Mouse (Mus musculus) heart, postnatal 25 days (tissue): Measurements from ENCODE around the gene Ssc5d. TPM values are rescaled to one million over a fixed set of nuclear protein-coding genes. Genes with fewer than 3 reads are reported as not detected.

ENCODE experiments used
- DNase-seq: peaks from one replicate; pipeline ENCODE4 v3.0.0; 2022; ENCODE audit warnings: low spot score
- intact Hi-C: fragments of 180-260 bp; cut with DNase I; formaldehyde crosslinking; loops from one replicate; pipeline ENCODE4 v1.15.1; 2025
- total RNA-seq, 2 experiments: library from RNA; stranded (reverse); gene quantifications; 2 replicates each; pipeline ENCODE4 v1.2.3; 2021

Ssc5d gene
- total RNA-seq, 2 experiments from 2014 or later, result 3.8 to 4.3 TPM

DNA sequence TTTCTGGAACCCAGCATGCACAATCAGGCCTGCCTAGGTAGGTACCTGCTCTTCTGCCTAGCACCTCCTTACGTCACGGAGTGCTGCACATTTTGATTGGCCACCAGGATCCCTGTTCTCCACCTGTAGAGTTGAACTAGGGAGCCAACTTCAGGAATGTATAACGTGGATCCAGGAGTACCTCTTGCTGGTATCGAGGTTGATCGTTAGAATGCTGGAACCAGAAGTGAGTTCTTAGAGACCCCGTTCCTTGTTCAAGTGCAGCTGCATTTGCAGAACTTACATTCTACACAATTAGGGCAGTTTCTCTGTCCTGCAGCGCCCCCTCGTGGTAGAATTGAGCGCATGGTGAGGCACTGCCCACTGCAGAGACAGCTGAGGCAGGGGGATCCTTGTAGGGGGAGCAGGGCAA, 14.5 kb downstream of the Ssc5d start:
- DNase-seq, result no peak
- intact Hi-C loops, result loop anchor here (1.0 to 5.0 kb wide), 6 partner anchors 29 to 384 kb away; partner anchors contain the start of genes Fiz1, Rasl2-9 and Zfp524

DNA sequence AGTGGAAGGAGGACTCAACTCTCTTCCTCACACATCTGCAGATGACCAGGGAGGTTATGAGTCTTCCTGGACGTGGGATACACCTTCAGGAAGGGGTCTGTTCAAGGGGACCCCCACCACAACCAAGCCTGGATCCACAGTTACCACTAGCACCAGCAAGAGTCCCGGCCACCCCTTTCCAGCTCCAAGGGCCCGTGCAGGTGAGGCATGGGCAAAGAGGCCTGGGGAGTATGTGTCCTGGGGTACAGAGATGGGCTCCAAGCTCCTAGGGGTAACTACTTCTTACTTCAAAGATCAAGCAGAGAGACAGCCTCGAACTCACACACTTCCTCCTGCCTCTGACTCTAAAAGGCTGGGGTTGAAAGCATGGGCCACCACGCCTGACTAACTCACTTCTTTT, 17.1 kb downstream of the Ssc5d start:
- intact Hi-C loops, result loop anchor here (1.0 to 5.0 kb wide), 5 partner anchors 22 to 185 kb away; partner anchors contain the start of genes Fiz1, Rasl2-9, Sbk2 and Zfp524
- no peak for DNase-seq

DNA sequence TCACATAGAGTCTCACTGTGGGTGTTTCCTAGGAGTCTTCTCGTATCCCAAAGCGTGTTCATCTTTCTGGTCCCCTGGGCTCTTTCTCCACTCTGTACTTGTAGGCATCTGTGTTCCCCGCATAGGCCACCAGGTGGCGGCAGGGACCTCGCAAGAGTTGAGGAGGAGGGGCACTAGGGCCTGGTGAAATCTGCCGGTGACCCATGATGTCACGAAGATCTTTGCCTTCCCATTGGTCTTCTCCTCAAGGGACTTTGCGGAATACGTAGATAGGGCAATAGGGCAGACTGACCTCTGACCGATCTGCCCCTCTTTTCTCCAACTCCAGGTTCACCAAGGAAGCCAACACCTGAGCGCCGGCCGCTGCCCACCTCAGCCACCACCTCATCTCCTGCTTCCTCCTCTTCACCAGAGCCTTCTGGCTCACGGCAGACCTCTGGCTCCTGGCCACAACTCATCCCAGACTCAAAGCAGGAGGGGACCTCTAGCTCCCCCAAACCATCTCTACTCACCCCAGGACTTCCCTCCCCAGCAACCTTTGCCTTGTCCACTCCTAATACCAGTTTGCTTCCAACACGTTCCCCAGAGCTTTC, 17.7 kb downstream of the Ssc5d start:
- intact Hi-C loops, result loop anchor here (1.0 to 5.0 kb wide), 5 partner anchors 21 to 184 kb away; partner anchors contain the start of genes Fiz1, Rasl2-9, Sbk2 and Zfp524
- DNase-seq, result peak; percentile 84

DNA sequence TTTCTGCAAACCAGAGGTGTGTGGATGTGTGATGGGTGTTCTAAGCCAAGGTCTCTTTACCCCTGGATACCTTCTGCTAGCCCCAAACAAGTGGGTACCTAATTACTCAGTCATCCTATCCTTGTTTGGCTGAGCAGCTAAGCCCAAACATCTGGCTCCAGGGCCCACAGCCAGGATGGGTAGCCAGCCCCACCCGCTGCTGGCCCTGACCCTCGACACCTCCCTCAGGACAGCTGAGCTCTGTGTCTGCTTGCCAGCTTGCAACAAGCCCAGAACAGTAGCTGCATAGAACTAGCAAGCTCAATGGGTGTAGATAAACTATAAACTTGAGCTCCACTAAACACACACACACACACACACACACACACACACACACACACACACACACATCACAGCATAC, 22.3 kb downstream of the Ssc5d start:
- peak; percentile 65 for DNase-seq
- intact Hi-C loops, result no loop called here

DNA sequence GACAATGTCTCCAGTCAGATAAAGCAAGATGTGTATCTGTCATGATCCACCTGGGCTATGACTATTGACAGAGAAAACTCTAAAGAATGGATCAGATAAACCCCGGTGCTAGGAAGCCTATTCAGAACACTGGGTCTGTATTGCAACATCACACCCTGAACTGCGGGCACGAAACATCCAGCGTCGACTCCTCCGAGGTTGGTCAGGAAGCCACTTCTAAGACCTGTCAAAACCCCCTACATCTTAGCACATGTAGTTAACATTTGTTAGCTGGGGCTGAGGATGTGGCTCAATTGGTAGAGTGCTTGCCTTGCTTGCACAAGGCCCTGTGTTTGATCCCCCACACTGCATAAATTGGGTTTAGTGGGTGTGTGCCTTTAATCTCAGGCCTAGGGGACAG, 22.8 kb downstream of the Ssc5d start:
- intact Hi-C loops, result no loop called here
- no peak for DNase-seq

DNA sequence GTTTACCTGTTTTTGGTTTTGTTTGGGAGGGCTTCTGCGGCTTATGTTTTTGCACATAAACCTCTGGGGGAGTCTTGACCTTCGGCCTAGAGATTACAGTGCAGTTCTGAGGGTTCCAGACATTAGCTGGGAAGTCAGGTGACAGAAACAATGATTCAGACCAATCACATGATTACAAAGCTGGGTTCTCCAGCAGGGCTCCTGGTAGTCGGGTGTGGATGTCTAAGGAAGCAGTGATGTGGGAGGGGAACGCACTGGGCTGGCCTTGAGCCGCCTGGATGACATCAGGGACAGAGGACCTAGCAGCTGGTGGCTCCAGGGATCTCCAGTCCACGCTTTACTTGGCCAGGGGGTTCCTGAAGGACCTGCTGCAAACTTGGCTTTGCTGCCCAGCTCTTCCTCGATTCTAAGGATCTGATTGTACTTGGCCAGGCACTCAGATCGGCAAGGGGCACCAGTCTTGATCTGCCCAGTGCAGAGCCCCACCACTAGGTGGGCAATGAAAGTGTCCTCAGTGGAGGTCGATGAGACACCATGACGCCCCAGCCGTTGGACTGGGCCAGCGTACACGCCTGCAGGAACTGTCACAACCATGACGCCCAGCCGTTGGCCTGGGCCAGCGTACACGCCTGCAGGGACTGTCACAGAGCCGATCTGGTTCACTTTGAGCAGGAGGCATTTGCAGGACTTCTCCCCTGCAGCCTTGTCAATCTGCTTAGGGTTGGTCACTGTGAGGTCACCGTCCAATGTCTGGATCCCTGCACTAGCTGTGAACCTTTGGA, 25.2 kb downstream of the Ssc5d start:
- intact Hi-C loops, result no loop called here

DNA sequence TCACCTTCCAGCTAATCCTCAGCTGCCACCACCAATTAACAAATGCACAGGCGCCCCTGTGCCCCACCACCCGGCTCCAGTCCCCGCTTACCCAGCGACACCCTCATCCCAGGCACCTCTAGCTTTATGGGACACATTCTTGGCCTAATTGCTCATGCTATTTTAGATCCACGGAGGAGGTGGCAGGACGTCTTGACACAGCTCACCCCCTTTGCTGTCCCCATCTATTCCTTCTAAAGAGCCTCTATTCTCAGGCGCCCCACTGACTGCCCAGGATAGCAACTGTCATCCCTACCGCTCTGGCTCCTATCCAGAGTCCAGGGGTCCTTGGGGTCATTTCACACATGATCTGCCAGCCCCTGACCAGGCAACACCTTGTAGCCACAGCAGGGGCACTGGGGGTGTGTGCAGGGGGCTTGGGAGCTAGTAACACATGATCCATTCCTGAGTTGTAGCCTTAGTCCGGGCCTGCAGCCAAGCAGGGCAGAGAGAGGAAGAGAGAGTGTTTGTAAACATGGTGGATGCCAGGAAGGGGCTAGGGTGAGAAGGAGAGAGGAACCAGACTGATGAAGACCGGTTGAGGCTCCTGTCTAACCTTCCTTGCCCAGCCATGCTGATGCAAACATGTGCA, 28.3 kb downstream of the Ssc5d start:
- intact Hi-C loops, result no loop called here
- peak; percentile 30 for DNase-seq

More for the DNA sequence above, 25.2 kb downstream of the Ssc5d start:
- DNase-seq, result peak; percentile 48

DNA sequence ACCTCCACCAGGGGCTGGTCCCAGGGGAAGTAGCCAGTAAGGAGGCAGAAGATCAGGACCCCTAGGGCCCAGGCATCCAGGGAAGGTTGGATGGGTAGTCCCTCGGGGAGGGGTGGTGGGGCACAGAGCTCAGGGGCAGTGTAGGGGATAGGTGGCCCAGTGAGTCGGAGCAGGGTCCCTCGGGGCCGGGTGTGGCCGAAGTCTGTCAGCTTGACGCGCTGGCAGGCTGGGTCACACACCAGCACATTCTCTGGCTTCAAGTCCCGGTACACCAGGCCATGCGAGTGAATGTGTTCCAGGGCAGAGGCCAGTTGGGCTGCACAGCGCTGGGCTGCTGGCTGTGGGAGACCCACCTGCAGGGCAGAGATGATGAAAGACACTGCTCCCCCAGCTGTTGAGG, 31.8 kb downstream of the Ssc5d start:
- DNase-seq, result no peak
- intact Hi-C loops, result no loop called here

DNA sequence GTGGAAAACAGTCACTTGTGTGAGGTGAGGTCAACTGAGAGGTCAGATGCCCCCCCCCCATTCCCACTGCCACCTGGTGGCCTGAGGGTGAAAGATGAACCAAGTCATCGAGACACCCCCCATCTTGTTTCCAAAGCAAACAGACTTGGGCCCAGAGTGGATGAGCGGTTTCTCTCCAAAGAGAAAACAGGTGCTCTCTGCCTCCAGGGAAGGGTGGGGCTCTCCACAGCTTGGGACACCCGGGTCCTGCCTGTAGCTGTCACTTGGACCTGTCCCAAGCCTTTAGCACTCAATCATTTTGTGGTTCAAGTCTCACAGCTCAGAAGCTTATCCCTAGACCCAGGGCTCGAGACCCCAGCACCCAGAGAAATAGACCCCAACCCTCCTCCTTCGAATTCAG, 37.9 kb downstream of the Ssc5d start:
- no peak for DNase-seq
- intact Hi-C loops, result no loop called here

DNA sequence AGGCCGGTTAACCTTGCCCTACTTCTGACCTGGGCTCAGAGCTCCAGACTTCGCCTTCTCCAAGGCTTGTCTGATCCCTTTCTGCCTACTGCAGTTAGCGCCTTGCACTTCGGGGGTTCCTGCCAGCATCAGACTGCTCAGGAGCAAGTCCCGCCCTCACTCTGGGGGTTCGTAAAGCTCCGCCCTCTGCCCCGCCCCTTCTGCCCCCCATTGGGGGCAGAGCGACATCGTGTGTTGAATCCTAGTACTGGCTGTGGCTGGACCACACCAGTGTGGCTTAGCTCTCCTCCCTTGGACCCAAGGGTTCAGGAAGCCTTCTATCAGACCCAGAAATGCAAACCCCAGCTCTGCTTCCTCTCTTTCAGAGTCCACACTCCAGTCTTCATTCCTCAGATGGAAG, 38.7 kb downstream of the Ssc5d start, which contains the start of gene Sbk2:
TSS of gene Sbk2 (minus strand) at position 135 of the 400 bp plus-strand sequence.
- DNase-seq, result peak; percentile 59

DNA sequence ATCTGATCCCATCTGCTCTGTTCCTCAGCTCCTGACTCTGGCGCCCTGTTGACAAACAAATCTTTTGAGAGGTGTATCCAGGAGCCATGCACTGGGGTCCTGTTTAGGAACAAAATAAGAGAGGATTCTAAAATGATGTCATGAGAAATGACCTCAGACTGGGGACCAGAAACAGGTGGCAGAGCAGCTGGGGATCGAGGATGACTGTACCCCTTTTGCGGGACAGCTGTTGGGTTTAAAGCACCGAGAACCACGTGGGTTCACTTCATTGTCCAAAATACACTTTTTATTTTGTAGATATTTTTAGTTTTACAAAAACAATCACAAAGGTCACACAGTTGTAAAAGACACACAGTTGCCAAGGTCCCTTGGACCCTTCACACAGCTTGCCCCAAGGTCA, 39.4 kb downstream of the Ssc5d start:
- DNase-seq, result no peak
- intact Hi-C loops, result loop anchor here (2.0 kb wide), 1 partner anchor 22 kb away; no protein-coding TSS in a partner anchor

More for the DNA sequence above, 38.7 kb downstream of the Ssc5d start, which contains the start of gene Sbk2:
- intact Hi-C loops, result loop anchor here (2.0 kb wide), 1 partner anchor 21 kb away; no protein-coding TSS in a partner anchor

DNA sequence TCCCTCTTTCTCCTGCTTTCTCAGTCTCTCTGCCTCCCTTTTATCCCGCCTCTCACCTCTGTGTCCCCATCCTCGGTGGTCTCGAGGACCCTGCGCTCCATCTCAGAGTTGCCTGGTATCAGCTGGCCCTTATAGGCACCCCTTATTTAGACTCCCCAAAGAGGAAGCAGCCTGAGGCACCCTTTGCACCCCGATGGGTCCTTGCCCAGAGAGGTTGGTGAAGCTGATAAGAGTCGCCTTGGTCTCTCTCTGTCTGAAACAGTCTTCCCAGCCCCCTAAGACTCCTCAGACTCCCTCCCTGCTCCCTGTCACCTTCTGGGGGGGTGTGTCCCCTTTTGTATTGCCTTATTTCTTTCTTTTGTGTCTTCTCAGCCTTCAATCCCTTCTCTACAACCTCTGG, 45.5 kb downstream of the Ssc5d start, which contains the start of gene Sbk3:
TSS of gene Sbk3 (minus strand) at position 101 of the 400 bp plus-strand sequence.
- intact Hi-C loops, result no loop called here
- no peak for DNase-seq

DNA sequence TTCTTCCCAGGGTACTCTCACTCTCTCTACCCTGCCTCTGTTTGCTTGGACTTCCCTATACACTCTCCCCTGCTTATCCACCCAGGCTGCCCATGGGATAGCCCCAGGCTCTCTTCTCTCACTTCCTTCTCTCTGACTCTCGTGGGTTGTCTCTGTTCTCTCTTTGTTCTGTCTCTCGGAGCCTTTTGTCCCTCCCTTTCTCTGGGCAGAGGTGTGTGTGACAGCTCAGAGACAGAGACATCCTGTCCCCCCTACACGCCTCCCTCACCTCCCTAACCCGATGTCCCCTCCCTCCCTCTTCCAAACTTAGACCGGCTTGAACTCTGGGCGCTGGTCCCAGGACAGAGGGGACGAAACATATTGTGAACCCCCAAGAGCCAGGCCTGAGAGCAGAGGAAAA, 46.1 kb downstream of the Ssc5d start:
- no peak for DNase-seq
- intact Hi-C loops, result no loop called here

DNA sequence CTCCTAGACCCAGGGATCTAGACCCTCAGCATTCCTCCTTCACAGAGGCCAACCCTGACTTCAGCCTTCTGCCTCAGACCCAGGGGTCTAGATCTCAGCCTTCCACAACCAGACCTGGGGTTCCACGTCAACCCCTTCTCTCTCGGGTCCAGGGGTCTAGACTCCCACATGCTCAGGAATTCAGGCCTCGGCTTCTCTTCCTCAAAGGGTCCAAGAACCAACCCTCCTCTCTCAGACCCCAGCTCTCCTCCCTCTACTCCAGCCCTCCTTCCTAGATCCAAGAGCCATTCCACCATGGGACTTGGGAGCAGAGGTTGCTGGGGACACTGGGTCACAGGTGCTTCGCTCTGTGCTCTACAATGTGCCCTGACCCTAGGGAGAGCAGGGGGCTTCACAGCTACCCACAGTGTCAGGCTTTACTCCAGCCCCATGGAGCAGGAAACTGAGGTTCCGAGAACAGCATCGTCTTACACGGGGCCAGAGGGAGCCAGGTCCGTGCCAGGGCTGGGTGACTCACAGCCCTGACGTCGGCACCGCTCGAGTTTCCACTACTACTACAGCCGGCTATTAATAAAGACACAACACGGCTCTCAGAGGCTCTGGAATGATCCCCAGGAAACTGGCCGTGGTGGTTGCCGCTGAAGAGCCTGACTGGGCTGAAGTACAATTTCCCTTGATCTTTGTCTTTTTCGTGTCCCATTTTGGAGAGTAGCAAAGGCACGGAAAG, 46.9 kb downstream of the Ssc5d start:
- DNase-seq, result peak; percentile 70
- intact Hi-C loops, result no loop called here

DNA sequence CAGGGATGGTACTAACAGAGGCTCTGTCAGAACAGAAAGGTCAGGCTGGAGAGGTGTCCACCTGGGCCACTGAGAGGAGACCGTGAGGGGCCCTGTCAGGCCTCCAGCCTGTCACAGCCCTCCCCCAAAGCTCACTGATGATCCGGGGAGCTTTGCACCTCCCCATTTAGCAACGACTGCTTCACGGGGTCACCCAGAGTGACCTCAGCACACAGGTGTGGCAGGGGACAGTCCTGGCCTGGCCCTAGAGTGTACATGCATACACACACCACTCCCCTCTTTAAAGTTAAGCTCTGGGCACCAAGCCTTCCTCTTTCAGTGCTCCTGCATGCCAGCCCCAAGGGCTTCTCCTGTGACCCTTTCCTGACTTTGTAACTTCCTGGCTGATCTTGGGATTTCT, 49.9 kb downstream of the Ssc5d start:
- intact Hi-C loops, result no loop called here
- DNase-seq, result no peak

DNA sequence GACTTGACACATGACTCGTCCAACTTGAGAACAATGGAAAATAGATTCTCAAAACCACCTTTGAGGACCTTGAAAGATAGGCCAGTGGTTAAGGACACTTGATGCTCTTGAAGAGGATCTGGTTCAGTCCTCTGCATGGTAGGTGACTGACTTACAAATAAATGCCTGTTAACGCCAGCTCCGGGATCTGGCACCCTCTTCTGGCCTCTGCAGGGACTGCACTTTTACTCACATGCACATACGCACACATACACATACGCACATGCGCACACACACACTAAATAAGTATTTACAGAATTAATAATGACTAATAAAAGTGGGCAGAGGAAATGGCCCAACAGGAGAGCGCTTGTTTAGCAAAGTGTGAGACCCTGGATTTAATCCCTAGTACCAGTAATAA, 51.2 kb downstream of the Ssc5d start:
- intact Hi-C loops, result no loop called here
- no peak for DNase-seq

DNA sequence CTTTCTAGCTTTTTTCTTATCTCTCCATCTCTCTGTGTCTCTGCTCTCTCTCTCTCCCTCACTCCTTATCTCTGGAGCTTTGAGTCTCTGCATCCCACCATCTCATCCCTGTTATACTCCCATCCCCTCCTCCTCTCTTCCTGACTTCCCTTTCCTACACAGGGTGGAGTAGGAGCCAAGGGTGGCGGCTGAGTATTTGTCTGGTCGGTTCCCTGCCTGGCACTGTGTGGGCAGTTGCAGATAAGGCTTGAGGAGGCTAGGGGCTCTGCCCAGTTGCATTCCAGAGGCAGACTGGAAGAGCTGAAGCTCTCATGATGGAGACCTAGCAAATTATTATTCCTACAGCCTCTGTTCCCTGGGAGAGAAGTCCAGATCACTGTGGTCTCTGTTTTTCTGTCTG, 62.7 kb downstream of the Ssc5d start:
- DNase-seq, result no peak
- intact Hi-C loops, result no loop called here

DNA sequence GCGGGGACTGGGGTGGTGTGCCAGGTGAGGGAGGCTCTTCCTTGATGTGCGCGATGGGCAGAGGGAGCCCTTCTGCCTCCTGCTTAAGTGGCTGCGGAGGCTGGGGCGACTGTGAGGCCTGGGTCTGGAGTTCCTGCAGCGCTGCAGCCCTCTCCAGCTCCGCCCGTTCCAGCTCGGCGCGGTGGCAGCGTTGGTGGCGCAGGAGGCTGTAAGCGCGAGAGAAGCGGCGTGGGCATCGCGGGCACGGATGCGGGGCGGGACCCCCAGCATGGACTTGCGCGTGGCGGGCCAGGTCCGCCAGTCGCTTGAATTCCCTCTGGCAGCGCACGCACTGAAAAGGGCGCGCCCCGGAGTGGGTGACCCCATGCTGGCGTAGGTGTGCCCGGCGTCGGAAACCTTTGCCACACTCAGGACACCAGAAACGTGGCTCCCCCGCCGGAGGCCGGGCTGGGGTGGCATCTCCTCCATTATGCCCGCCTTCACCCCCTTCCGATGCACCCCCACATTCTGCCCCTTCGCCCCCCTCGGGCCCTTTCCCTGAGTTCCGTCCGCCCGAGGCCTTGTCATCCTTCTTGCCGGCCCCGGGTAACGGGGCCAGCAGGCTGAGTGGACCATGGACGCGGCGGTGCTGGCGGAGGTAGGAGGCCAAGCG, 67.9 kb downstream of the Ssc5d start:
- intact Hi-C loops, result no loop called here
- no peak for DNase-seq

DNA sequence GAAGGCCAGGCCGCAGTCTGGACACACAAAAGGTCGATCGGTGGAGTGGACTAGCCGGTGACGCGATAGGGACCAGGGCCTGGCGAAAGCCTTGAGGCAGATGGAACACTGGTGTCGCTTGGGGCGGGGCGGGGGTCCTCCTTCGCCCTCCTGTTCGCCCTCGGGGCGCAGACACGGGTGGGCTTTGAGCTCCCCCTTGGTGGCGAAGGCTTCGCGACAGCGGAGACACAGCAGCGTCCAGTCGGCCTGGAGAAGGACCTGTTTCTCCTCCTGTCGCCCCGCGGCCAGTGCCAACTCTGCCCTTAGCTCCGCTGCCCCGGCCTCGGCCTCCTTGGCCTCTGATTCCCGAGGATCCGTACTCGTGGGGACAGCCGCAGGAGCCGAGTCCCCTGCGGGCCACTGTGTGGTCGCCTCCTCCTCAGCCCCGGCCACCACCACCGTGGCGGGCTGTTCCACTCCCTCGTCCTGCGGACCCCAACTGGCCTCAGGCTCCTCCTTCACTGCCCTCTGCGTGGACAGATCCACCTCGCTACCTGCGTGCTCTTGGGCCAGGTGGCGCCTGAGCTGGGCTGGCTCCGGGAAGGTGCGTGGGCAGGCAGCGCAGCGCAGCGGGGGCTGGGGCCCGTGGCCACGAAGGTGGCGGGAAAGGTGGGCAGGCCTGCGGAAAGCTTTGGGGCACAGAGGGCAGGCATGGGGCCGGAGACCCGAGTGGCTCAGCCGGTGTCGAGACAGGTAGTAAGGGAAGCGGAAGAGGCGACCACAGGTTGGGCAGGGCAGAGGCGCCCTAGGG, 68.6 kb downstream of the Ssc5d start:
- intact Hi-C loops, result no loop called here
- no peak for DNase-seq
